Mouse (Mus musculus) testis, adult 2 months (tissue): ENCODE results near the gene Dpf1. TPM values are rescaled to one million over a fixed set of nuclear protein-coding genes. Genes with fewer than 3 reads are reported as not detected.

Source experiments
- H3K27ac ChIP-seq: fragments of 200-500 bp; 2 replicates; pipeline ENCODE4 v1.5.1; 2012; ENCODE audit warnings: low read depth, low read length; ENCODE audit not compliant: control insufficient read depth, insufficient read depth
- H3K27me3 ChIP-seq: fragments of 200-500 bp; 2 replicates; pipeline ENCODE4 v1.6.1; 2012; ENCODE audit warnings: mild to moderate bottlenecking, low read length, moderate library complexity; ENCODE audit not compliant: control insufficient read depth, insufficient read depth
- H3K36me3 ChIP-seq: fragments of 200-500 bp; 2 replicates; pipeline ENCODE4 v1.6.1; 2012; ENCODE audit warnings: mild to moderate bottlenecking, low read length; ENCODE audit not compliant: control insufficient read depth, insufficient read depth
- H3K4me1 ChIP-seq: fragments of 200-500 bp; 2 replicates; pipeline ENCODE4 v1.6.1; 2012; ENCODE audit warnings: low read length; ENCODE audit not compliant: control insufficient read depth, insufficient read depth
- H3K4me3 ChIP-seq: fragments of 200-500 bp; 2 replicates; pipeline ENCODE4 v1.5.1; 2012; ENCODE audit warnings: low read depth, mild to moderate bottlenecking, low read length, moderate library complexity, mixed read lengths; ENCODE audit not compliant: control insufficient read depth
- CTCF ChIP-seq: fragments of 200-500 bp; IDR thresholded peaks from 2 replicates; pipeline ENCODE4 v1.5.1; 2012; ENCODE audit warnings: low read depth, mild to moderate bottlenecking, inconsistent platforms, low read length, moderate library complexity; ENCODE audit not compliant: control insufficient read depth, insufficient read depth, insufficient replicate concordance
- POLR2A ChIP-seq: fragments of 200-500 bp; IDR thresholded peaks from 2 replicates; pipeline ENCODE4 v1.6.1; 2012; ENCODE audit warnings: low read depth, mild to moderate bottlenecking, inconsistent platforms, low read length, moderate library complexity; ENCODE audit not compliant: control insufficient read depth
- polyA plus RNA-seq: library from polyadenylated mRNA; depleted of rRNA; stranded (reverse); fragments of >200 nt; gene quantifications from 2 replicates; pipeline ENCODE4 v1.2.3, GENCODE M21; 2012

Dpf1 gene
- polyA plus RNA-seq, 1 experiment: 8.0 TPM

DNA sequence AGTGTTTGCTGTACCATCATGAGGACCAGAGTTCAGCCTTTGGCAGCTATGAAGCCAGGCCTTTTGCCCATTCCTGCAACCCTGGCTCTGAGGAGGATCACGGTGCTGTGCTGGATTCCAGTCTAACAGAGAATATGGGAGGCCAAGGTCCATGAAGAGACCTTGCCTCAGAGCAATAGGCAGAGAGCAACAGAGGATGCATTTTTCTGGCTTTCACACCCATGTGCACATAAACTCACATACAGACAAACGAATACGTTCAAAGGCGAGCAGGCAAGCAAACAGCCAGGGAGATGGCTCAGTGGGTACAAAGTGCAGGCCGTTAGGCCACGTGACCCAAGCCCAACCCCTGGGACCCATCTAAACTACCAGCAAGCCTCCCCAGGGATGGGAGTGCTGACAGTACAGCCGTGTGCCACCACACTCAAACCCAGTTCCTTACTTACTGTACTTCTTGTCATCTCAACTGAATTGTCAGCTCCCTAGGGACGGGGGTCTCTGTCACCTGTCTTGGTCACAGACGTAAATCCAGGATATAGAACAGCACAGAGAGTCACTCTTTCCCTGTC, 34.7 kb downstream of the Dpf1 start:
- H3K36me3 ChIP-seq: no peaks in the 10 kb centered on the region
- H3K4me1 ChIP-seq: no peaks in the 10 kb centered on the region
- TF ChIP-seq POLR2A: no peak
- TF ChIP-seq CTCF: no peak
- no peaks in the 10 kb centered on the region for H3K27me3 ChIP-seq
- peak overlapping the region; percentile 59 for H3K27ac ChIP-seq
- H3K4me3 ChIP-seq: no peak overlapping the region

DNA sequence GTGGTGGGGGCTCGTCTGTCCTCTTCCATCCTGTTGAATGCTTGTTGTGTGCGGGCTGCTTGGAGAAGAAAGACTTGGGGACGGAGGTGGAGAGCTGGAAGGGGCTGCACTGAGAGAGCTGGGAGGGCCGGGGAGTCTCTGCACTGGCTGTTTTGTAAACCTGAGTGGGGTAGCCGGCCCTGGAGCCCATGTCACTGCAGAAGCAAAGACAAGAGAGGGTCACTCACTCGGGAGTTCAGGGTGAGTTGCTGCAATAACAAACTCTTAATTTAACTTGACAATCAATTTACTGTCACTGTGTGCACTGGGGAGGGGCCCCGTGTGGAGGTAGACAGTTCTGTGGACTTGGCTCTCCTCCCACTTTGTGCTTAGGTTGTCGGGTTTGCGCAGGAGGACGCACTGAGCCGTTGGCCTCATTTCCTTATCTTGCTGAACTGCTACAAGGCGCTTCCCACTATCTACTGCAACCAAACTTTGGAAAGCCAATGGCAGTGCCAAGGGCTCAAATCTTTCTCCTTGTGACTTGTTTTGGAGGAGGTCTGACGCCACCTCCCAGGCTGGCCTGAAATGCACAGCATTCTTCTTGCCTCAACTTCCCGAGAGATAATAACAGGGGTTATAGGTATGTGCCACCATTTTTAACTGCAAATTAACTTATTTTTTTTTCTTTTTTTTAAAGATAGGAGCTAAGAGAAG, 35.4 kb downstream of the Dpf1 start:
- Histone ChIP-seq H3K27me3 (no peaks in the 10 kb centered on the region), H3K4me3 (no peak overlapping the region), H3K4me1 (no peaks in the 10 kb centered on the region), H3K27ac (peak overlapping the region; percentile 59), H3K36me3 (no peaks in the 10 kb centered on the region)
- no peak for TF ChIP-seq POLR2A
- TF ChIP-seq CTCF: no peak

- H3K27me3 ChIP-seq: no peaks in the 10 kb centered on the region
- TF ChIP-seq POLR2A (no peak), CTCF (no peak)
- no peaks in the 10 kb centered on the region for H3K4me1 ChIP-seq
- no peaks in the 10 kb centered on the region for H3K36me3 ChIP-seq
- H3K4me3 ChIP-seq: no peak overlapping the region
- peak overlapping the region; percentile 56 for H3K27ac ChIP-seq
Measured at GRCm38 (mm10) chr7:29340247-29340646, 36.5 kb downstream of the Dpf1 start.

- H3K4me3 ChIP-seq: no peak overlapping the region
- TF ChIP-seq POLR2A: no peak
- no peaks in the 10 kb centered on the region for H3K36me3 ChIP-seq
- peak overlapping the region; percentile 37 for H3K27ac ChIP-seq
- H3K27me3 ChIP-seq: no peaks in the 10 kb centered on the region
- H3K4me1 ChIP-seq: no peaks in the 10 kb centered on the region
Measured at GRCm38 (mm10) chr7:29340838-29341237, 37.1 kb downstream of the Dpf1 start.

- Histone ChIP-seq H3K4me3 (no peak overlapping the region), H3K36me3 (no peaks in the 10 kb centered on the region), H3K27me3 (no peaks in the 10 kb centered on the region), H3K27ac (no peak overlapping the region; the same call in 1 of the 2 replicates), H3K4me1 (no peaks in the 10 kb centered on the region)
- TF ChIP-seq CTCF (no peak), POLR2A (no peak)
Measured at GRCm38 (mm10) chr7:29341722-29342121, 38.0 kb downstream of the Dpf1 start.

DNA sequence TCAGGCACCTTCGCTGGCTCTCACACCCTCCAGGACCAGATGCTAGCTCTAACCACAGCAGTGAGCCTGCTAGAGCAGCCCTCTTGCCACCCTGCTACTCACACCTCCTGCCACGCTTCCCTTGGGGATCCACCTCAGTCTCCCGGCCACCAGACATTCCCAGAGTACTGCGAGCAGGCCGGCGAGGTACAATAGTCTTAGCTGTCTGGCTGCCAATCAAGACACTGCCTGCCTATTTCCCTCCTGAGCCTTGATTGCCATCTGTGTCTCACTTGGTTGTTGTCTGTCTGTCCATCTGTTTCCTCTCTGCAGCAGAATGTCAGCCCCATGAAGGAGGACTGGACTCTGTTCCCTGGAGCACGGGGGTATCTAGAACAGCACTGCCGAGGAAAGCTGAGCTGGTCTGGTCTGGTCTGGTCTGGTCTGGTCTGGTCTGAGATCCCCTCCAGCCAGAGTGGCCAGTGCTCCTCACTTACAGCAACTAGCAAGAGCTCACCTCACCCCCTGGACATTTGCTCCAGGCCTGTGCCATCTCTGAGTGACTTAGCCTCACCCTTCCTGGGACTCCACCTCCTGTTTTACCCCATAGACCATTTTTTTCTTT, 38.8 kb downstream of the Dpf1 start:
- Histone ChIP-seq H3K36me3 (no peaks in the 10 kb centered on the region), H3K27ac (no peak overlapping the region; the same call in 1 of the 2 replicates), H3K4me3 (no peak overlapping the region), H3K27me3 (no peaks in the 10 kb centered on the region), H3K4me1 (no peaks in the 10 kb centered on the region)
- TF ChIP-seq CTCF: no peak
- TF ChIP-seq POLR2A: no peak

- no peaks in the 10 kb centered on the region for H3K27me3 ChIP-seq
- no peak overlapping the region for H3K4me3 ChIP-seq
- H3K27ac ChIP-seq: no peak overlapping the region
- no peak for TF ChIP-seq CTCF
- TF ChIP-seq POLR2A: no peak
- H3K4me1 ChIP-seq: no peaks in the 10 kb centered on the region
- no peaks in the 10 kb centered on the region for H3K36me3 ChIP-seq
Measured at GRCm38 (mm10) chr7:29343746-29344145, 40.0 kb downstream of the Dpf1 start.
